Mouse (Mus musculus) megakaryocyte, embryonic 14.5 days (primary cell): ENCODE measurements around the gene Chst8.

ENCODE experiments used
- FLI1 ChIP-seq: IDR thresholded peaks from 2 replicates; pipeline ENCODE4 v1.6.1; 2012; ENCODE audit warnings: low read length, inconsistent platforms, mixed read lengths
- GATA1 ChIP-seq: IDR thresholded peaks from 3 replicates; pipeline ENCODE4 v1.6.1; 2012; ENCODE audit warnings: mixed read lengths, low read length, inconsistent platforms, borderline replicate concordance

DNA sequence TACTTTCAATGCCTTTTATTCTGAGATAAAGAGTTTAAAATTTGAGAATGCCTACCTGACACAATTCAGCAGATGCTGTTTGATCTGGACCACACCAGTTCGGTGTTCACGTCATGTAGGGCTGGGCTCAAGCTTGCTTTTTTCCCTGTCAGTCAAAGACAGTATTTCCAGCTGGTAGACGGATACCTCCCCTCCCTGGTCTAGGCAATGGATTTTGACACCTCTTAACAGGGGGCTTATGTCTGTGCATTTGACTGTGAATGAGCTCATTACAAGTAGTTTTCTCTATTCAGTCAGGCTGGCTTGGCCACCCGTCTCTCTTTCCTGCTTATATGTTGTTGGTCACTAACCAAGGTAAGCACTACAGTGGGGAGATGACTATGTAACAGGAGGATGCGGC is 6.1 kb upstream of the Chst8 start:
- TF ChIP-seq GATA1 = no peak
- TF ChIP-seq FLI1 = no peak
